Mouse (Mus musculus) frontal cortex, postnatal 36 days (tissue): Measurements from ENCODE around the gene Gpr4.
A peak's percentile ranks its signal among the peaks of the same experiment; 100 is the strongest.

ENCODE experiments used
- DNase-seq, 2 experiments: peaks; one replicate each; pipeline ENCODE4 v3.0.0; 2022; ENCODE audit warnings: low spot score in 2 of 2

The Gpr4 gene

DNA sequence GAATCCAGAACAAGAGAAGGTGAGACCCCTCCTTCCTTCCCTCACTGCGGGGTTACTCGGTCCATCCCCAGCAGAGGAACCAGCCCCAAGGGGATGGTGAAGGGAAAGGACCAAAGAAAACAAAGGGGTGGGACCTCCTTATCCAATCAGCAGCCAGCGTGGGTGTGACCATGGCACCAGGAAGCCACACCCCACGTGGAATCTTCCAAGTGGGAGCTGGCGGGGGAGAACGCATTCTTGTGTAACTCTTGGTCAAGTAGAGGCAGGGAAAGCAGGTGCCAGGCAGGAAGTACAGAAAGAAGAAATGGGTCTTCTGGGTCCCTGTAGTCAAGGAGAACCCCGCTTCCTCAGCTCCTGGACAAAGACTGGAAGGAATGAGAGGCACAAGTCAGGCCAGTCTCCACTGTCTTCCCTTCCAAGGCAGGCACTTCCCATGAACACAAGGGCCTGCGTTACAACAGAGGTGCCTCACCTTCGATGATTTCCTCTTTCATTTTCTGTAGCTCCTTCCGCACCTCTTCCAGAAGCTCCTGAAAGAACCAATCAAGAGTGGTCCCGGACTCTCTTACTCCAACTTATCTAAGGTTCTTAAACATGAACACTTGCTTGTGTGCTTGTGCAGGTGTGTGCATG, 45.2 kb downstream of the Gpr4 start:
- peak in 1 of 2 experiments; percentile 45 for DNase-seq

- DNase-seq, result no peak
These were observed 46.0 kb downstream of the Gpr4 start for GRCm38 (mm10) chr7:19258336-19258735.

GRCm38 (mm10) chr7:19265147-19265546, 52.8 kb downstream of the Gpr4 start:
- no peak for DNase-seq

GRCm38 (mm10) chr7:19265928-19266822, 53.8 kb downstream of the Gpr4 start:
- DNase-seq, result no peak

- DNase-seq, result no peak
These were observed 54.7 kb downstream of the Gpr4 start for GRCm38 (mm10) chr7:19267051-19267450.

GRCm38 (mm10) chr7:19268993-19269681, 56.8 kb downstream of the Gpr4 start:
- DNase-seq, result no peak

GRCm38 (mm10) chr7:19269721-19270441, 57.5 kb downstream of the Gpr4 start:
- no peak for DNase-seq

GRCm38 (mm10) chr7:19270509-19271237, 58.3 kb downstream of the Gpr4 start:
- no peak for DNase-seq

- peak; percentile 87 to 89 for DNase-seq
These were observed 59.2 kb downstream of the Gpr4 start, which contains the start of gene Vasp for GRCm38 (mm10) chr7:19271238-19272172. Gene Vasp, minus strand, starts transcription at chr7:19271817.

GRCm38 (mm10) chr7:19272173-19272764, 59.9 kb downstream of the Gpr4 start:
- DNase-seq, result no peak
